Mouse (Mus musculus): ENCODE measurements around the gene Crat.

DNA sequence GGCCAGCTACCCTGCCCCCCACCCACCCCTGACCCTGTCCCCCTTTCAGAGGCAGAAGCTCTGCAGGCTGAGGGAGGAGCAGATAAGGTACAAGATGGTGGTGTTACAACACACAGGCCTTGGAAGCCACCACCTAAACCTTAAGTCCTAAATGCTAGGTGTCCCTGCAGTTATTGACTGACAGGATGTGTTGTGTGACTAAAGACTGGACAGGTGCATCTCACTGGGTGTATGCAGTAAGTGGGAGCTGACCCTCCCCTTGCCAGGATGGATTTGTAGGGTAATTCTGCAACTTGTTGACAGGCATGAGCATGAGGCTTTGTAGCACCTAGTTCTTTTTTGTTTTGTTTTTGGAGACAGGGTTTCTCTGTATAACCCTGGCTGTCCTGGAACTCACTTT lies 28.8 kb upstream of the Crat start:
- no peak for TF ChIP-seq CTCF (IDR thresholded peaks at IDR 0.05; ENCODE audit: borderline replicate concordance, control insufficient read depth, extremely low read depth, insufficient read depth, low read length, poor library complexity)
- TF ChIP-seq POLR2A (IDR thresholded peaks at IDR 0.05; ENCODE audit: control insufficient read depth, extremely low read depth, insufficient read depth, low read length, poor library complexity), result no peak
